ENCODE assay signal across 7 mouse cellular contexts in genomic region chr7:19668947-19669721, GRCm38 (mm10). TPM values are rescaled to one million over a fixed set of nuclear protein-coding genes. Genes with fewer than 3 reads are reported as not detected.
DNase-seq lines count a peak whose midpoint lies in the region; ATAC-seq and TF ChIP-seq lines count a peak whose summit lies in the region.

No protein-coding gene starts in this region.

- H3K9me3 ChIP-seq in embryonic facial prominence, embryonic 11.5 days (replicated peaks; ENCODE audit: control insufficient read depth, low read length) = no peaks in the 10 kb centered on the region
- no peaks in the 10 kb centered on the region for H3K9me3 ChIP-seq in limb, embryonic 12.5 days
- no peaks in the 10 kb centered on the region for H3K9me3 ChIP-seq in midbrain, embryonic 15.5 days

- H3K4me2 ChIP-seq in embryonic facial prominence, embryonic 11.5 days (ENCODE audit: low read depth, low read length) = peak overlapping the region; percentile 16; the same call in 1 of the 2 replicates
- H3K4me2 ChIP-seq in limb, embryonic 12.5 days = peak overlapping the region; percentile 40
- 0 out of 2 replicates have a peak overlapping the region, but pooled peaks have one; percentile 1 for H3K4me2 ChIP-seq in midbrain, embryonic 15.5 days

- no peaks in the 10 kb centered on the region for H3K4me1 ChIP-seq in embryonic facial prominence, embryonic 11.5 days (ENCODE audit: control insufficient read depth, insufficient read depth, low read length)
- H3K4me1 ChIP-seq in kidney, adult 2 months (ENCODE audit: control insufficient read depth, insufficient read depth, low read length) = peaks cover 5% of the 10 kb centered on the region
- H3K4me1 ChIP-seq in limb, embryonic 12.5 days (replicated peaks) = peaks cover 4% of the 10 kb centered on the region
- peaks cover 15% of the 10 kb centered on the region for H3K4me1 ChIP-seq in midbrain, embryonic 15.5 days
- peaks cover 7% of the 10 kb centered on the region; the same call in 1 of the 2 replicates for H3K4me1 ChIP-seq in spleen, adult 2 months (ENCODE audit: control insufficient read depth, insufficient read depth, insufficient read length)

- H3K4me3 ChIP-seq in embryonic facial prominence, embryonic 11.5 days (ENCODE audit: low read depth, low read length) = no peak overlapping the region
- no peak overlapping the region for H3K4me3 ChIP-seq in kidney, adult 2 months (ENCODE audit: insufficient read depth, low read depth, low read length)
- 0 out of 2 replicates have a peak overlapping the region, but pooled peaks have one; percentile 2 for H3K4me3 ChIP-seq in limb, embryonic 12.5 days (replicated peaks)
- no peak overlapping the region for H3K4me3 ChIP-seq in midbrain, embryonic 15.5 days
- H3K4me3 ChIP-seq in spleen, adult 2 months (ENCODE audit: extremely low read depth, insufficient read depth, insufficient read length) = no peak overlapping the region

- H3K27me3 ChIP-seq in embryonic facial prominence, embryonic 11.5 days (ENCODE audit: control insufficient read depth, insufficient read depth, low read length) = no peaks in the 10 kb centered on the region
- H3K27me3 ChIP-seq in kidney, adult 2 months (replicated peaks; ENCODE audit: control insufficient read depth, insufficient read depth, low read length) = no peaks in the 10 kb centered on the region
- no peaks in the 10 kb centered on the region for H3K27me3 ChIP-seq in limb, embryonic 12.5 days
- H3K27me3 ChIP-seq in midbrain, embryonic 15.5 days (replicated peaks) = no peaks in the 10 kb centered on the region
- H3K27me3 ChIP-seq in spleen, adult 2 months (ENCODE audit: control insufficient read depth, insufficient read depth, low read length) = no peaks in the 10 kb centered on the region

- no peak for TF ChIP-seq POLR2A in kidney, adult 2 months (IDR thresholded peaks at IDR 0.05; ENCODE audit: low read depth, low read length)
- TF ChIP-seq POLR2A in spleen, adult 2 months (IDR thresholded peaks at IDR 0.05; ENCODE audit: low read depth, low read length) = no peak; the same call in 1 of the 2 replicates

- H3K27ac ChIP-seq in embryonic facial prominence, embryonic 11.5 days (replicated peaks; ENCODE audit: low read depth, low read length) = 0 out of 2 replicates have a peak overlapping the region, but pooled peaks have one; percentile 20
- H3K27ac ChIP-seq in kidney, adult 2 months (ENCODE audit: insufficient read depth, low read depth, low read length) = peak overlapping the region; percentile 24; the same call in 1 of the 2 replicates
- H3K27ac ChIP-seq in limb, embryonic 12.5 days = peak overlapping the region; percentile 53; the same call in 1 of the 2 replicates
- peak overlapping the region; percentile 68 for H3K27ac ChIP-seq in midbrain, embryonic 15.5 days
- H3K27ac ChIP-seq in spleen, adult 2 months (ENCODE audit: insufficient read depth, low read length) = peak overlapping the region; percentile 72

- TF ChIP-seq CTCF in kidney, adult 2 months (conservative IDR thresholded peaks at IDR 0.05; ENCODE audit: insufficient read depth, insufficient read length, low read depth, low read length) = peak; percentile 98
- TF ChIP-seq CTCF in spleen, adult 2 months (IDR thresholded peaks at IDR 0.05; ENCODE audit: extremely low read depth, insufficient read depth, insufficient read length, insufficient replicate concordance) = peak; percentile 83; the same call in 1 of the 2 replicates

- no peaks in the 10 kb centered on the region for H3K36me3 ChIP-seq in embryonic facial prominence, embryonic 11.5 days (replicated peaks; ENCODE audit: control insufficient read depth, insufficient read depth, low read depth, low read length)
- no peaks in the 10 kb centered on the region for H3K36me3 ChIP-seq in kidney, adult 2 months (ENCODE audit: control insufficient read depth, insufficient read depth, low read length)
- H3K36me3 ChIP-seq in limb, embryonic 12.5 days = no peaks in the 10 kb centered on the region
- no peaks in the 10 kb centered on the region for H3K36me3 ChIP-seq in midbrain, embryonic 15.5 days (replicated peaks)
- H3K36me3 ChIP-seq in spleen, adult 2 months (ENCODE audit: control insufficient read depth, insufficient read depth, low read length) = no peaks in the 10 kb centered on the region

- 7% methylated on average over 10 of the region's 10 CpGs for WGBS in embryonic facial prominence, embryonic 11.5 days
- 3% methylated on average over 10 of the region's 10 CpGs for WGBS in kidney, adult 2 months
- WGBS in limb, embryonic 12.5 days = 5% methylated on average over 10 of the region's 10 CpGs
- 9% methylated on average over 10 of the region's 10 CpGs for WGBS in midbrain, embryonic 15.5 days
- WGBS in spleen, adult 2 months = 11% methylated on average over 10 of the region's 10 CpGs

- ATAC-seq in embryonic facial prominence, embryonic 11.5 days (replicated peaks; ENCODE audit: insufficient number of reproducible peaks, low FRiP score, low TSS enrichment, low read depth) = peak; percentile 77
- ATAC-seq in limb, embryonic 12.5 days (ENCODE audit: insufficient number of reproducible peaks, insufficient read depth, low FRiP score, low TSS enrichment, low read depth) = peak; percentile 73
- peak; percentile 50 for ATAC-seq in midbrain, embryonic 15.5 days (replicated peaks)

- DNase-seq in adrenal gland, postnatal 14 days = peak; percentile 96
- DNase-seq in embryonic facial prominence, embryonic 11.5 days (ENCODE audit: low spot score) = peak; percentile 96
- peak; percentile 95 for DNase-seq in heart, adult 18-20 months
- DNase-seq in kidney, adult 2 months = peak; percentile 96
- DNase-seq in spleen, adult 2 months (ENCODE audit: low read depth in 1 of 2, low spot score in 2 of 2) = peak; percentile 88 to 91

- H3K9ac ChIP-seq in embryonic facial prominence, embryonic 11.5 days (replicated peaks; ENCODE audit: low read length) = peak overlapping the region; percentile 51
- peak overlapping the region; percentile 14; the same call in 1 of the 2 replicates for H3K9ac ChIP-seq in limb, embryonic 12.5 days (replicated peaks)
- no peak overlapping the region for H3K9ac ChIP-seq in midbrain, embryonic 15.5 days

RNA-seq across cellular contexts. Expression of gene Clptm1, which starts 4.3 kb away (rescaled TPM):
- total RNA-seq in adrenal gland, postnatal 14 days (2021) = 116 and 119 TPM in 2 replicates
- 92.5 and 94.7 TPM in 2 replicates for polyA plus RNA-seq in embryonic facial prominence, embryonic 11.5 days (2014; fragmentation: Nextera tagmentation; extraction: Ambion mirVana)
- total RNA-seq in heart, adult 18-20 months (2021) = 10 to 100 TPM; 77.3 to 85.5 TPM
- 144 and 182 TPM in 2 replicates for polyA plus RNA-seq in kidney, adult 2 months (2012; rRNA removed)
- polyA plus RNA-seq in limb, embryonic 12.5 days (2016; fragmentation: Nextera tagmentation; extraction: Ambion mirVana) = 92.6 and 94.2 TPM in 2 replicates
- 129 and 135 TPM in 2 replicates for polyA plus RNA-seq in midbrain, embryonic 15.5 days (2015; fragmentation: Nextera tagmentation; extraction: Ambion mirVana)
- polyA plus RNA-seq in spleen, adult 2 months (2012; rRNA removed) = 76.3 and 78.9 TPM in 2 replicates

RNA-seq across cellular contexts. Expression of gene Apoc2, which starts 8.6 kb away (rescaled TPM):
- 53.4 TPM in 1 of 2 replicates, not detected in the other for total RNA-seq in adrenal gland, postnatal 14 days (2021)
- polyA plus RNA-seq in embryonic facial prominence, embryonic 11.5 days (2014; fragmentation: Nextera tagmentation; extraction: Ambion mirVana) = 0.41 and 0.82 TPM in 2 replicates
- total RNA-seq in heart, adult 18-20 months (2021) = under 1 TPM in 1 of 2 experiments, not detected in 1; 0.75 TPM
- polyA plus RNA-seq in kidney, adult 2 months (2012; rRNA removed) = 0.42 and 0.57 TPM in 2 replicates
- polyA plus RNA-seq in limb, embryonic 12.5 days (2016; fragmentation: Nextera tagmentation; extraction: Ambion mirVana) = 0.97 TPM in 1 of 2 replicates, not detected in the other
- polyA plus RNA-seq in midbrain, embryonic 15.5 days (2015; fragmentation: Nextera tagmentation; extraction: Ambion mirVana) = 1.2 TPM in 1 of 2 replicates, not detected in the other
- polyA plus RNA-seq in spleen, adult 2 months (2012; rRNA removed) = 1.2 and 5.5 TPM in 2 replicates

RNA-seq across cellular contexts. Expression of gene Gm44805, which starts 12.1 kb away (rescaled TPM):
- total RNA-seq in adrenal gland, postnatal 14 days (2021) = 1.7 and 2.6 TPM in 2 replicates
- not detected in 2 replicates for polyA plus RNA-seq in embryonic facial prominence, embryonic 11.5 days (2014; fragmentation: Nextera tagmentation; extraction: Ambion mirVana)
- not detected for total RNA-seq in heart, adult 18-20 months (2021)
- polyA plus RNA-seq in kidney, adult 2 months (2012; rRNA removed) = not detected in 2 replicates
- not detected in 2 replicates for polyA plus RNA-seq in limb, embryonic 12.5 days (2016; fragmentation: Nextera tagmentation; extraction: Ambion mirVana)
- not detected in 2 replicates for polyA plus RNA-seq in midbrain, embryonic 15.5 days (2015; fragmentation: Nextera tagmentation; extraction: Ambion mirVana)
- polyA plus RNA-seq in spleen, adult 2 months (2012; rRNA removed) = not detected in 2 replicates

RNA-seq across cellular contexts. Expression of gene Apoc4, which starts 12.1 kb away (rescaled TPM):
- 72.2 and 240 TPM in 2 replicates for total RNA-seq in adrenal gland, postnatal 14 days (2021)
- not detected in 2 replicates for polyA plus RNA-seq in embryonic facial prominence, embryonic 11.5 days (2014; fragmentation: Nextera tagmentation; extraction: Ambion mirVana)
- not detected for total RNA-seq in heart, adult 18-20 months (2021)
- 0.29 TPM in 1 of 2 replicates, not detected in the other for polyA plus RNA-seq in kidney, adult 2 months (2012; rRNA removed)
- not detected in 2 replicates for polyA plus RNA-seq in limb, embryonic 12.5 days (2016; fragmentation: Nextera tagmentation; extraction: Ambion mirVana)
- polyA plus RNA-seq in midbrain, embryonic 15.5 days (2015; fragmentation: Nextera tagmentation; extraction: Ambion mirVana) = not detected in 2 replicates
- polyA plus RNA-seq in spleen, adult 2 months (2012; rRNA removed) = 0.25 and 0.28 TPM in 2 replicates

RNA-seq across cellular contexts. Expression of gene Apoc1, which starts 23.3 kb away (rescaled TPM):
- 845 and 1,967 TPM in 2 replicates for total RNA-seq in adrenal gland, postnatal 14 days (2021)
- polyA plus RNA-seq in embryonic facial prominence, embryonic 11.5 days (2014; fragmentation: Nextera tagmentation; extraction: Ambion mirVana) = 5.4 and 6.1 TPM in 2 replicates
- 10 to 100 TPM in 1 of 2 experiments, under 1 TPM in 1; 0.57 to 19.5 TPM for total RNA-seq in heart, adult 18-20 months (2021)
- polyA plus RNA-seq in kidney, adult 2 months (2012; rRNA removed) = 12.2 and 16.5 TPM in 2 replicates
- 4.6 and 7.0 TPM in 2 replicates for polyA plus RNA-seq in limb, embryonic 12.5 days (2016; fragmentation: Nextera tagmentation; extraction: Ambion mirVana)
- 1.5 and 1.6 TPM in 2 replicates for polyA plus RNA-seq in midbrain, embryonic 15.5 days (2015; fragmentation: Nextera tagmentation; extraction: Ambion mirVana)
- 4.3 and 6.7 TPM in 2 replicates for polyA plus RNA-seq in spleen, adult 2 months (2012; rRNA removed)

Comparison
In these comparisons a context has a peak if more than half of its experiments do, and no peak if none do; other contexts are left out.
1. H3K27ac ChIP-seq: peak in every context shown above with its lines; median percentile 72 in spleen, adult 2 months; 68 in midbrain, embryonic 15.5 days; 53 in limb, embryonic 12.5 days; 24 in kidney, adult 2 months; 20 in embryonic facial prominence, embryonic 11.5 days.